Comparison of ENCODE assay signal across 8 mouse cellular contexts in genomic region chr7:70352617-70353016, GRCm38 (mm10). TPM values are rescaled to one million over a fixed set of nuclear protein-coding genes. Genes with fewer than 3 reads are reported as not detected.
A peak's percentile ranks its signal among the peaks of the same experiment; 100 is the strongest.
DNase-seq lines count a peak whose midpoint lies in the region; ATAC-seq lines count a peak whose summit lies in the region.

No protein-coding gene starts in this region.

- H3K4me2 ChIP-seq in heart, embryonic 12.5 days = peak overlapping the region; percentile 99
- H3K4me2 ChIP-seq in embryonic facial prominence, embryonic 11.5 days (ENCODE audit: low read depth, low read length) = peak overlapping the region; percentile 90
- peak overlapping the region; percentile 74 for H3K4me2 ChIP-seq in intestine, embryonic 15.5 days (replicated peaks)
- peak overlapping the region; percentile 60 for H3K4me2 ChIP-seq in midbrain, embryonic 15.5 days

- H3K4me1 ChIP-seq in heart, embryonic 12.5 days (replicated peaks) = peaks cover 30% of the 10 kb centered on the region
- H3K4me1 ChIP-seq in embryonic facial prominence, embryonic 11.5 days (ENCODE audit: control insufficient read depth, insufficient read depth, low read length) = peaks cover 12% of the 10 kb centered on the region; the same call in 1 of the 2 replicates
- peaks cover 32% of the 10 kb centered on the region for H3K4me1 ChIP-seq in intestine, embryonic 15.5 days (replicated peaks)
- H3K4me1 ChIP-seq in midbrain, embryonic 15.5 days = peaks cover 8% of the 10 kb centered on the region; the same call in 1 of the 2 replicates

- H3K9ac ChIP-seq in heart, embryonic 12.5 days = no peak overlapping the region
- peak overlapping the region; percentile 87 for H3K9ac ChIP-seq in embryonic facial prominence, embryonic 11.5 days (replicated peaks; ENCODE audit: low read length)
- H3K9ac ChIP-seq in intestine, embryonic 15.5 days = no peak overlapping the region
- no peak overlapping the region for H3K9ac ChIP-seq in midbrain, embryonic 15.5 days

- 23% methylated on average over 3 of the region's 3 CpGs for WGBS in heart, embryonic 12.5 days
- WGBS in embryonic facial prominence, embryonic 11.5 days = 5% methylated on average over 3 of the region's 3 CpGs
- WGBS in intestine, embryonic 15.5 days = 24% methylated on average over 3 of the region's 3 CpGs
- WGBS in midbrain, embryonic 15.5 days = 25% methylated on average over 3 of the region's 3 CpGs

- H3K36me3 ChIP-seq in heart, embryonic 12.5 days = peaks cover 6% of the 10 kb centered on the region
- H3K36me3 ChIP-seq in embryonic facial prominence, embryonic 11.5 days (replicated peaks; ENCODE audit: control insufficient read depth, insufficient read depth, low read depth, low read length) = no peaks in the 10 kb centered on the region; the same call in none of the 2 replicates
- H3K36me3 ChIP-seq in intestine, embryonic 15.5 days = no peaks in the 10 kb centered on the region
- no peaks in the 10 kb centered on the region for H3K36me3 ChIP-seq in midbrain, embryonic 15.5 days (replicated peaks)

- peaks cover 59% of the 10 kb centered on the region for H3K27me3 ChIP-seq in heart, embryonic 12.5 days (replicated peaks)
- no peaks in the 10 kb centered on the region for H3K27me3 ChIP-seq in embryonic facial prominence, embryonic 11.5 days (ENCODE audit: control insufficient read depth, insufficient read depth, low read length)
- no peaks in the 10 kb centered on the region for H3K27me3 ChIP-seq in intestine, embryonic 15.5 days (replicated peaks)
- peaks cover 46% of the 10 kb centered on the region for H3K27me3 ChIP-seq in midbrain, embryonic 15.5 days (replicated peaks)

- no peaks in the 10 kb centered on the region for H3K9me3 ChIP-seq in heart, embryonic 12.5 days (replicated peaks)
- no peaks in the 10 kb centered on the region for H3K9me3 ChIP-seq in embryonic facial prominence, embryonic 11.5 days (replicated peaks; ENCODE audit: control insufficient read depth, low read length)
- no peaks in the 10 kb centered on the region for H3K9me3 ChIP-seq in intestine, embryonic 15.5 days
- H3K9me3 ChIP-seq in midbrain, embryonic 15.5 days = no peaks in the 10 kb centered on the region

- peak overlapping the region; percentile 89; the same call in 1 of the 2 replicates for H3K4me3 ChIP-seq in heart, embryonic 12.5 days
- peak overlapping the region; percentile 67 for H3K4me3 ChIP-seq in embryonic facial prominence, embryonic 11.5 days (ENCODE audit: low read depth, low read length)
- no peak overlapping the region for H3K4me3 ChIP-seq in intestine, embryonic 15.5 days (replicated peaks)
- H3K4me3 ChIP-seq in midbrain, embryonic 15.5 days = peak overlapping the region; percentile 47

- no peak for ATAC-seq in heart, embryonic 12.5 days (ENCODE audit: insufficient number of reproducible peaks, low FRiP score)
- ATAC-seq in embryonic facial prominence, embryonic 11.5 days (replicated peaks; ENCODE audit: insufficient number of reproducible peaks, low FRiP score, low TSS enrichment, low read depth) = no peak
- no peak for ATAC-seq in intestine, embryonic 15.5 days
- no peak for ATAC-seq in midbrain, embryonic 15.5 days (replicated peaks)
- no peak for ATAC-seq in granulocyte monocyte progenitor cell, adult 5-6 weeks (replicated peaks; ENCODE audit: poor library complexity, severe bottlenecking)

- peak overlapping the region; percentile 10 for H3K27ac ChIP-seq in heart, embryonic 12.5 days (ENCODE audit: poor library complexity, severe bottlenecking)
- peak overlapping the region; percentile 57; the same call in 1 of the 2 replicates for H3K27ac ChIP-seq in embryonic facial prominence, embryonic 11.5 days (replicated peaks; ENCODE audit: low read depth, low read length)
- H3K27ac ChIP-seq in intestine, embryonic 15.5 days = no peak overlapping the region
- H3K27ac ChIP-seq in midbrain, embryonic 15.5 days = peak overlapping the region; percentile 53

- DNase-seq in heart, postnatal 36 days = no peak
- DNase-seq in embryonic facial prominence, embryonic 11.5 days (ENCODE audit: low spot score) = peak; percentile 66
- no peak for DNase-seq in thymus, postnatal 0 days (ENCODE audit: low spot score)
- no peak for DNase-seq in MN1 (ENCODE audit: low spot score)

- intact Hi-C loops in heart, postnatal 36 days (cut with DNase I) = no loop called here

RNA-seq across cellular contexts. Expression of gene Nr2f2, which starts 13.9 kb away (rescaled TPM):
- polyA plus RNA-seq in heart, embryonic 12.5 days (2016; fragmentation: Nextera tagmentation; extraction: Ambion mirVana) = 26.5 and 27.7 TPM in 2 replicates
- total RNA-seq in heart, postnatal 36 days (2021) = 10 to 100 TPM; 18.9 to 23.9 TPM
- 106 and 114 TPM in 2 replicates for polyA plus RNA-seq in embryonic facial prominence, embryonic 11.5 days (2014; fragmentation: Nextera tagmentation; extraction: Ambion mirVana)
- polyA plus RNA-seq in intestine, embryonic 15.5 days (2015; fragmentation: Nextera tagmentation; extraction: Ambion mirVana) = 39.4 and 46.3 TPM in 2 replicates
- 84.8 and 98.4 TPM in 2 replicates for polyA plus RNA-seq in midbrain, embryonic 15.5 days (2015; fragmentation: Nextera tagmentation; extraction: Ambion mirVana)
- polyA plus RNA-seq in thymus, postnatal 0 days (2015; fragmentation: Nextera tagmentation; extraction: Ambion mirVana) = 4.3 and 5.3 TPM in 2 replicates
- not detected in 2 replicates for total RNA-seq in granulocyte monocyte progenitor cell, adult 5-6 weeks (2014; fragmentation: Nextera tagmentation)
- total RNA-seq in granulocyte monocyte progenitor cell, adult 5-6 weeks (2017) = not detected in 2 replicates
